Mouse (Mus musculus) forebrain, embryonic 11.5 days (tissue): ENCODE measurements around the gene Dynlt1a. TPM values are rescaled to one million over a fixed set of nuclear protein-coding genes. Genes with fewer than 3 reads are reported as not detected.
"Not testable (repeated sequence)": the region's sequence is repeated elsewhere in the genome, so short reads cannot be mapped to it uniquely, and the experiment has no call there.

Experiments
- ATAC-seq: fragments of 200-750 bp; cut with Nextera tagmentation; replicated peaks from 2 replicates; pipeline ENCODE4 v1.8.0; 2017; ENCODE audit warnings: moderate TSS enrichment; ENCODE audit not compliant: low FRiP score
- DNase-seq: peaks from one replicate; pipeline ENCODE4 v3.0.0-alpha.2; 2017; ENCODE audit warnings: low spot score
- H3K27ac ChIP-seq: fragments of 300-500 bp; sonication (generic); 2 replicates; pipeline ENCODE4 v1.5.1; 2014; ENCODE audit warnings: low read depth, low read length
- H3K27me3 ChIP-seq: fragments of 300-500 bp; sonication (generic); 2 replicates; pipeline ENCODE4 v1.6.1; 2014; ENCODE audit warnings: mild to moderate bottlenecking, low read length, mixed read lengths; ENCODE audit not compliant: control insufficient read depth, insufficient read depth
- H3K36me3 ChIP-seq: fragments of 300-500 bp; sonication (generic); 2 replicates; pipeline ENCODE4 v1.6.1; 2014; ENCODE audit warnings: mild to moderate bottlenecking, low read length, moderate library complexity, mixed read lengths; ENCODE audit not compliant: control insufficient read depth, insufficient read depth
- H3K4me1 ChIP-seq: fragments of 300-500 bp; sonication (generic); replicated peaks from 2 replicates; pipeline ENCODE4 v1.6.1; 2014; ENCODE audit warnings: low read length, mixed read lengths; ENCODE audit not compliant: control insufficient read depth, insufficient read depth
- H3K4me2 ChIP-seq: fragments of 300-500 bp; sonication (generic); 2 replicates; pipeline ENCODE4 v1.6.1; 2014; ENCODE audit warnings: low read depth, mild to moderate bottlenecking, low read length, moderate library complexity, mixed read lengths; ENCODE audit not compliant: severe bottlenecking
- H3K4me3 ChIP-seq: fragments of 300-500 bp; sonication (generic); 2 replicates; pipeline ENCODE4 v1.5.1; 2014; ENCODE audit warnings: low read depth, low read length
- H3K9ac ChIP-seq: fragments of 300-500 bp; sonication (generic); 2 replicates; pipeline ENCODE4 v1.6.1; 2014; ENCODE audit warnings: low read length
- H3K9me3 ChIP-seq: fragments of 300-500 bp; sonication (generic); 2 replicates; pipeline ENCODE4 v1.6.1; 2016; ENCODE audit warnings: low read length, mixed read lengths; ENCODE audit not compliant: control insufficient read depth
- WGBS: fragments of 180-500 bp; shearing (Covaris S2); extraction: QIAGEN DNeasy Blood & Tissue Kit; methylation state at CpG from one replicate; pipeline ENCODE4 v1.1.7; 2014; 5-methylcytosine and 5-hydroxymethylcytosine counted together
- polyA plus RNA-seq: library from polyadenylated mRNA; unstranded; fragments of >200 nt; fragmentation: Nextera tagmentation; extraction: Ambion mirVana; gene quantifications from 2 replicates; pipeline ENCODE4 v1.2.1, GENCODE M21; 2014

Dynlt1a gene
- 28.7 and 29.1 TPM in 2 replicates for polyA plus RNA-seq

GRCm38 (mm10) chr17:6317339-6317985, at the start of gene Dynlt1a:
Gene Dynlt1a, minus strand, starts transcription at chr17:6317500.
- WGBS, result 11% methylated on average over 22 of the region's 23 CpGs
- not testable (repeated sequence) for H3K36me3 ChIP-seq, H3K27me3 ChIP-seq, H3K27ac ChIP-seq, H3K9me3 ChIP-seq, H3K4me1 ChIP-seq
- DNase-seq (peak; percentile 98), ATAC-seq (peak; percentile 95)
- Histone ChIP-seq H3K9ac (peak within 1 kb of the TSS; percentile 39; the same call in 1 of the 2 replicates), H3K4me3 (peak within 1 kb of the TSS; percentile 32), H3K4me2 (peak within 1 kb of the TSS; percentile 46)

GRCm38 (mm10) chr17:6355256-6355655, 38.0 kb upstream of the Dynlt1a start:
- not testable (repeated sequence) for H3K9me3 ChIP-seq, H3K9ac ChIP-seq, H3K27me3 ChIP-seq, H3K4me2 ChIP-seq, H3K36me3 ChIP-seq, H3K4me3 ChIP-seq, ATAC-seq, H3K4me1 ChIP-seq, H3K27ac ChIP-seq
- DNase-seq, result peak; percentile 16
- 88% methylated on average over 10 of the region's 10 CpGs for WGBS

GRCm38 (mm10) chr17:6342606-6343294, 25.4 kb upstream of the Dynlt1a start:
- ATAC-seq, H3K36me3 ChIP-seq, H3K27ac ChIP-seq, H3K9me3 ChIP-seq, H3K4me1 ChIP-seq, H3K27me3 ChIP-seq, H3K4me2 ChIP-seq, DNase-seq, H3K9ac ChIP-seq, H3K4me3 ChIP-seq: not testable (repeated sequence)
- no CpG with 5 or more reads among the region's 12 CpGs for WGBS

GRCm38 (mm10) chr17:6328997-6329396, 11.7 kb upstream of the Dynlt1a start:
- not testable (repeated sequence) for H3K9me3 ChIP-seq, H3K36me3 ChIP-seq, H3K27me3 ChIP-seq, H3K9ac ChIP-seq, H3K4me1 ChIP-seq, DNase-seq, H3K4me3 ChIP-seq, H3K4me2 ChIP-seq, ATAC-seq, H3K27ac ChIP-seq
- WGBS, result 89% methylated on average over 3 of the region's 4 CpGs

- 92% methylated on average over 7 of the region's 7 CpGs for WGBS
- not testable (repeated sequence) for H3K4me2 ChIP-seq, ATAC-seq, H3K9me3 ChIP-seq, H3K9ac ChIP-seq, H3K27me3 ChIP-seq, H3K4me3 ChIP-seq, H3K4me1 ChIP-seq, H3K36me3 ChIP-seq, H3K27ac ChIP-seq
- peak; percentile 19 for DNase-seq
These were observed 10.3 kb upstream of the Dynlt1a start for GRCm38 (mm10) chr17:6327554-6327953.

- H3K4me2 ChIP-seq, DNase-seq, H3K27me3 ChIP-seq, H3K4me3 ChIP-seq, H3K27ac ChIP-seq, ATAC-seq, H3K4me1 ChIP-seq, H3K9me3 ChIP-seq, H3K9ac ChIP-seq, H3K36me3 ChIP-seq: not testable (repeated sequence)
- 69% methylated on average over 6 of the region's 6 CpGs for WGBS
These were observed 8.2 kb upstream of the Dynlt1a start for GRCm38 (mm10) chr17:6325543-6325942.

- ATAC-seq, DNase-seq: not testable (repeated sequence)
These were observed 7.7 kb upstream of the Dynlt1a start for GRCm38 (mm10) chr17:6325021-6325420.

GRCm38 (mm10) chr17:6321778-6322101, 4.4 kb upstream of the Dynlt1a start:
- not testable (repeated sequence) for H3K36me3 ChIP-seq, H3K4me3 ChIP-seq, ATAC-seq, H3K9me3 ChIP-seq, H3K9ac ChIP-seq, DNase-seq, H3K27ac ChIP-seq, H3K27me3 ChIP-seq, H3K4me1 ChIP-seq, H3K4me2 ChIP-seq
- no CpG with 5 or more reads among the region's 10 CpGs for WGBS

More at GRCm38 (mm10) chr17:6325021-6325420, 7.7 kb upstream of the Dynlt1a start:
- 56% methylated on average over 10 of the region's 10 CpGs for WGBS
- not testable (repeated sequence) for H3K4me2 ChIP-seq, H3K27ac ChIP-seq, H3K9me3 ChIP-seq, H3K27me3 ChIP-seq, H3K9ac ChIP-seq, H3K4me1 ChIP-seq, H3K4me3 ChIP-seq, H3K36me3 ChIP-seq
